Mouse (Mus musculus): Measurements from ENCODE around the gene Cdyl2.

The Cdyl2 gene

GRCm38 (mm10) chr8:116673966-116674805 is 58.6 kb downstream of the Cdyl2 start:
- in situ Hi-C loops (cut with MboI; ENCODE audit: low pct_unique_long_range_greater_than_20kb in 1 of 2, low sequenced_read_pairs in 2 of 2, unreplicated experiment in 1 of 2): no loop called here

- in situ Hi-C loops (cut with MboI; ENCODE audit: low pct_unique_long_range_greater_than_20kb in 1 of 2, low sequenced_read_pairs in 2 of 2, unreplicated experiment in 1 of 2): no loop called here
Observed at GRCm38 (mm10) chr8:116673493-116673892, 59.3 kb downstream of the Cdyl2 start.

DNA sequence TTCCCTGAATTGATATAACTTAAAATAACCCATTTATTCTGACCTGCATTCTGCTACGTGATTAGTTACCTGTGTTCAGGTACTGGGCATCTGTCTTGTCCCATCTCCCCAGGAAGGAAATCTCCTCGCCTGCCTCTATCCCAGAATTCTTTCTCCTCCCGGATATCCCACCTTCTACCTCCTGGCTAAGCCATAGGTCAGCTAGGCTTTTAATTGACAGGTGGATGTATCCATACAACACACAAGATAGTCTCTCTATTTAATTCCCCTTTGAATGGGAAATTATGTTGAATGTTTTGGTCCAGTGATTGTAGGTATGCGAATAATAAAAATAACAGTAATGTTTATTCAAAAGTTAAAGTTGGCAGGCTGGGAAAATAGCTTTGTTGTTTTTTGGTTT is 59.7 kb downstream of the Cdyl2 start:
- in situ Hi-C loops (cut with MboI; ENCODE audit: low pct_unique_long_range_greater_than_20kb in 1 of 2, low sequenced_read_pairs in 2 of 2, unreplicated experiment in 1 of 2): no loop called here

DNA sequence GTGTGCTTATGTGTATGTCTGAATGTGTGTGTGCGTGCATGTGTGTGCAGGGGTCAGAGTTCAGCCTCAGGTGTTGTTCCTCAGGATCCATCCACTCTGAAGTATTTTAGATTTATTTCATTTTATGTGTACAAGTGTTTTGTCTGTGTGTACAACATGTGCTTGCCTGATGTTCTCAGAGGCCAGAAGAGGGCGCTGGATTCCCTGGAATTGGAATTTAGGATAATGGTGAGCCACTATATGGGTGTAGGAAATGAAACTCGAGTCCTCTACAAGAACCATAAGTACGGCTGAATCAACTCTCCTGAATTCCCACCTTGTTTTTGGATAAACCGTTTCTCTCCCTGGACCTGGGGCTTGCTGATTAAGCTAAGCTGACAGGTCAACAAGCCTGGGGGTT is 61.2 kb downstream of the Cdyl2 start:
- in situ Hi-C loops (cut with MboI; ENCODE audit: low pct_unique_long_range_greater_than_20kb in 1 of 2, low sequenced_read_pairs in 2 of 2, unreplicated experiment in 1 of 2): no loop called here

- in situ Hi-C loops (cut with MboI; ENCODE audit: low pct_unique_long_range_greater_than_20kb in 1 of 2, low sequenced_read_pairs in 2 of 2, unreplicated experiment in 1 of 2): no loop called here
Observed at GRCm38 (mm10) chr8:116670604-116671003, 62.2 kb downstream of the Cdyl2 start.

GRCm38 (mm10) chr8:116668977-116669376 is 63.8 kb downstream of the Cdyl2 start:
- in situ Hi-C loops (cut with MboI; ENCODE audit: low pct_unique_long_range_greater_than_20kb in 1 of 2, low sequenced_read_pairs in 2 of 2, unreplicated experiment in 1 of 2): no loop called here

GRCm38 (mm10) chr8:116666781-116667325 is 65.9 kb downstream of the Cdyl2 start:
- in situ Hi-C loops (cut with MboI; ENCODE audit: low pct_unique_long_range_greater_than_20kb in 1 of 2, low sequenced_read_pairs in 2 of 2, unreplicated experiment in 1 of 2): no loop called here

GRCm38 (mm10) chr8:116661521-116661920 is 71.3 kb downstream of the Cdyl2 start:
- in situ Hi-C loops (cut with MboI; ENCODE audit: low pct_unique_long_range_greater_than_20kb in 1 of 2, low sequenced_read_pairs in 2 of 2, unreplicated experiment in 1 of 2): no loop called here

DNA sequence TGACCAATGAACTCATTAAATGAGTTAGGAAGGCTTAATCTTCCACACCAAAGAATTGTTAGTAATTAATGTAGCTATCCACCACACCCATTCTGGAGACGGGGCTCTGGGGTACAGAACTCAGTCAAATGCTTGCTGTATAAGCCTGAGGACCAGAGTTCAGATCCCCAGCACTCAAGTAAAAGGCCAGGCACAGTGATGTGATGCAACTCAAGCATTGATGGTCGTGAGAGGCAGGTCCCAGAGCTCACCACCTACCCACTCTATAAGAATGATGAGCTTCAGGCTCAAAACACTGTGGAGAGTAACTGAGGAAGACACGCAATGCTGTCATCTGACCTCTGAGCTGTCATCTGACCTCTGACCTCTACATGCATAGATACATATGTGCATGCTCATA is 76.0 kb downstream of the Cdyl2 start:
- in situ Hi-C loops (cut with MboI; ENCODE audit: low pct_unique_long_range_greater_than_20kb in 1 of 2, low sequenced_read_pairs in 2 of 2, unreplicated experiment in 1 of 2): no loop called here

GRCm38 (mm10) chr8:116654881-116655280 is 77.9 kb downstream of the Cdyl2 start:
- in situ Hi-C loops (cut with MboI; ENCODE audit: low pct_unique_long_range_greater_than_20kb in 1 of 2, low sequenced_read_pairs in 2 of 2, unreplicated experiment in 1 of 2): no loop called here

DNA sequence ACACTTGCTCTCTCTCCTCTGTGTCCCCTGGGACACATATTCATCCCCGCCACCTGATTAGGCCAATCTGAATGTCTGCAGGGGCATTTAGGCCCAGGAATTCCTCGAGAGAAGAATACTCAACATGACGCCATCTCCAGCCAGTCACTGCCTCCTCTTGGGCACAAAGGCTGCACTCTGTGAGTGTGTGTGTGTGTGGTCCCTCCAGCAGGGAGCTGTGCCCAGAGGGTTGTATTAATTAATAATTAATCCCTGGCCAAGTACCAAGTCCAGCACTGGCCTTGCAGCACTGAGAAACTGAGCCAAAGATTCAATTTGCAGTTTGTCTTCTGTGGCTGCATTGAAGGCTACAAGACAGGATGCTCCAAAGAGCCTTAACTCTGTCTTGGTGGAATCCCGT is 79.8 kb downstream of the Cdyl2 start:
- in situ Hi-C loops (cut with MboI; ENCODE audit: low pct_unique_long_range_greater_than_20kb in 1 of 2, low sequenced_read_pairs in 2 of 2, unreplicated experiment in 1 of 2): no loop called here

DNA sequence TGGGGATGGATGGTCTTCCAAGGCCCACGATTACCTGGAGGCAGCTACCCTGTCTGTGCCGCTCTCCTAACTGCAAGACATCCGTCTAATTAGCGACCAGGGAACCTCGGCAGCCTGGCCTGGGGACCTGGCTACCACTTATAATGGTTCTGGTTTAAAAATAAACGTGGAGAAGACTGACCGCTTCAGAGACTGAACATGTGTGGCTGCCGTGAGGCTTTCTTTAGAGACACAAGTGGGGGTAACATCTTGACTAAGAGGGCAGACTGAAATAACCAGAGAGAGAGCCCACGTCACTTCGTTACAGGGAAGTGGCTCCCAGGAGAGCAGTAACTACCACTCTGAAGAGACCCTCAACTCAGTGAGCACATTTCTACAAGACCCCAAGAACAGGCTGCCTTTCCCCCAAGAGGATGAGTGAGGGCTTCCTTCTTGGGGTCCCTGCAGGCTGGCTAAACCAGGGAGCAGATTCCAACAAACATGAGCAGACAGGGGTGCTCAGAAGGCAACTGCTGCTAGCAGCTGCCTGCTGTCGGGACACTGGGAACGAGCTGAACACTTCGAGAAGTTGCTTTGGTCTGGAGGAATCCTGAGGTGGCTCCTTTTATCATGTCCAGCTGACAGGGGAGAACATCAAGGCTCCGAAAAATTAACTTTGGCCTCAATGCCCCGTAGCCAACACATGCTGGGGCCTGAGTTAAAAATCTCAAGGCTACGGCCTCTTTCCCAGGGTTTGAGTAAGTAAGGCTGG is 82.6 kb downstream of the Cdyl2 start:
- in situ Hi-C loops (cut with MboI; ENCODE audit: low pct_unique_long_range_greater_than_20kb in 1 of 2, low sequenced_read_pairs in 2 of 2, unreplicated experiment in 1 of 2): no loop called here

GRCm38 (mm10) chr8:116645376-116645775 is 87.4 kb downstream of the Cdyl2 start:
- in situ Hi-C loops (cut with MboI; ENCODE audit: low pct_unique_long_range_greater_than_20kb in 1 of 2, low sequenced_read_pairs in 2 of 2, unreplicated experiment in 1 of 2): no loop called here

DNA sequence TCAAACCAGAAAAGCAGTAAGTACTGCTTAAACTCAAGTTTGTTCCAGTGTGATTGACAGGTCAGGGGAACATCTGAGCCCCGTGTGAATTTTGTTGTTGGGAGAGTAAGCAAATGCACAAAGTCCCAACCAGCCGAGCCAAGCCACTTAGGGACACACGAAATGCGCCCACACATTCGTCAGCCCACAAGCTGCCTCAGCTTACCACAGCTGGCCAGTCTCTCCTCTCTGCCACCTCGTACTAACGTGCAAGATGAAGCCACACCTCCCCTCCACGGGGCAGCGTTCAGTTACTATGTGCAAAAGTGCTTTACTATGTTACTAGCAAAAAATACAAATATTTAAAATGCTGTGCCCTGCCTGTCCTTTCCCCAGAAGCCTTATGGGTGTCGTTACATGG is 91.9 kb downstream of the Cdyl2 start:
- in situ Hi-C loops (cut with MboI; ENCODE audit: low pct_unique_long_range_greater_than_20kb in 1 of 2, low sequenced_read_pairs in 2 of 2, unreplicated experiment in 1 of 2): no loop called here

- in situ Hi-C loops (cut with MboI; ENCODE audit: low pct_unique_long_range_greater_than_20kb in 1 of 2, low sequenced_read_pairs in 2 of 2, unreplicated experiment in 1 of 2): no loop called here
Observed at GRCm38 (mm10) chr8:116637998-116638397, 94.8 kb downstream of the Cdyl2 start.

- in situ Hi-C loops (cut with MboI; ENCODE audit: low pct_unique_long_range_greater_than_20kb in 1 of 2, low sequenced_read_pairs in 2 of 2, unreplicated experiment in 1 of 2): no loop called here
Observed at GRCm38 (mm10) chr8:116637193-116637592, 95.6 kb downstream of the Cdyl2 start.

- in situ Hi-C loops (cut with MboI; ENCODE audit: low pct_unique_long_range_greater_than_20kb in 1 of 2, low sequenced_read_pairs in 2 of 2, unreplicated experiment in 1 of 2): no loop called here
Observed at GRCm38 (mm10) chr8:116636396-116636795, 96.4 kb downstream of the Cdyl2 start.

GRCm38 (mm10) chr8:116635972-116636371 is 96.8 kb downstream of the Cdyl2 start:
- in situ Hi-C loops (cut with MboI; ENCODE audit: low pct_unique_long_range_greater_than_20kb in 1 of 2, low sequenced_read_pairs in 2 of 2, unreplicated experiment in 1 of 2): no loop called here

- in situ Hi-C loops (cut with MboI; ENCODE audit: low pct_unique_long_range_greater_than_20kb in 1 of 2, low sequenced_read_pairs in 2 of 2, unreplicated experiment in 1 of 2): no loop called here
Observed at GRCm38 (mm10) chr8:116635261-116635660, 97.5 kb downstream of the Cdyl2 start.

- in situ Hi-C loops (cut with MboI; ENCODE audit: low pct_unique_long_range_greater_than_20kb in 1 of 2, low sequenced_read_pairs in 2 of 2, unreplicated experiment in 1 of 2): no loop called here
Observed at GRCm38 (mm10) chr8:116634436-116634835, 98.4 kb downstream of the Cdyl2 start.
